Comparison of ENCODE assay signal across 18 mouse cellular contexts in genomic region chr2:113008961-113009740, GRCm38 (mm10).
DNase-seq lines count a peak whose midpoint lies in the region; ATAC-seq and TF ChIP-seq lines count a peak whose summit lies in the region.
"Had no signal": no experiment of that assay in that cellular context is flagged by ENCODE, and none has a peak within 500 bp of the region (broad histone marks: within the 10 kb centered on the region; RNA-seq: fewer than 3 reads in every experiment).

No protein-coding gene starts in this region.

- intact Hi-C loops in left cerebral cortex, postnatal 4 days (cut with DNase I): no loop called here
- intact Hi-C loops in left cerebral cortex, postnatal 36 days (cut with DNase I): no loop called here

- peak; percentile 82 for ATAC-seq in forebrain, embryonic 15.5 days (replicated peaks)
- no peak for ATAC-seq in forebrain, embryonic 11.5 days (replicated peaks; ENCODE audit: low FRiP score)
- peak; percentile 77 for ATAC-seq in forebrain, postnatal 0 days
- ATAC-seq in neural tube, embryonic 15.5 days (ENCODE audit: low FRiP score): no peak; the same call in 1 of the 2 replicates
- ATAC-seq: activated CD4-positive, CD25-positive, alpha-beta regulatory T cell, adult 4 months had no signal

- H3K4me1 ChIP-seq in forebrain, embryonic 15.5 days: peaks cover 9% of the 10 kb centered on the region; the same call in 1 of the 2 replicates
- no peaks in the 10 kb centered on the region for H3K4me1 ChIP-seq in forebrain, embryonic 11.5 days (replicated peaks; ENCODE audit: control insufficient read depth, insufficient read depth, low read length)
- H3K4me1 ChIP-seq in forebrain, postnatal 0 days (ENCODE audit: insufficient read depth): no peaks in the 10 kb centered on the region
- 0 out of 2 replicates have a peak, but pooled peaks cover 3% of the 10 kb centered on the region for H3K4me1 ChIP-seq in neural tube, embryonic 15.5 days
- H3K4me1 ChIP-seq: liver, embryonic 15.5 days had no signal

- 50% methylated on average over 11 of the region's 11 CpGs for WGBS in forebrain, embryonic 15.5 days
- 85% methylated on average over 11 of the region's 11 CpGs for WGBS in forebrain, embryonic 11.5 days
- WGBS in forebrain, postnatal 0 days: 41% methylated on average over 11 of the region's 11 CpGs
- 56% methylated on average over 11 of the region's 11 CpGs for WGBS in neural tube, embryonic 15.5 days

- TF ChIP-seq CTCF in forebrain, postnatal 0 days (IDR thresholded peaks at IDR 0.05; ENCODE audit: low read depth): 0 out of 2 replicates have a peak, but pooled peaks have one; percentile 4

- H3K27ac ChIP-seq in forebrain, embryonic 15.5 days (replicated peaks): peak overlapping the region; percentile 64
- H3K27ac ChIP-seq in forebrain, embryonic 11.5 days (ENCODE audit: low read depth, low read length): no peak overlapping the region
- H3K27ac ChIP-seq in forebrain, postnatal 0 days (ENCODE audit: low read depth, low read length): no peak overlapping the region
- no peak overlapping the region for H3K27ac ChIP-seq in neural tube, embryonic 15.5 days (replicated peaks)
- H3K27ac ChIP-seq: liver, embryonic 15.5 days had no signal

- no peaks in the 10 kb centered on the region for H3K9me3 ChIP-seq in forebrain, embryonic 15.5 days
- no peaks in the 10 kb centered on the region for H3K9me3 ChIP-seq in forebrain, embryonic 11.5 days (ENCODE audit: control insufficient read depth, low read length)
- H3K9me3 ChIP-seq in forebrain, postnatal 0 days (ENCODE audit: low read length): no peaks in the 10 kb centered on the region
- H3K9me3 ChIP-seq in neural tube, embryonic 15.5 days (replicated peaks): no peaks in the 10 kb centered on the region
- H3K9me3 ChIP-seq: liver, embryonic 15.5 days had no signal

- no peaks in the 10 kb centered on the region for H3K27me3 ChIP-seq in forebrain, embryonic 15.5 days
- H3K27me3 ChIP-seq in forebrain, embryonic 11.5 days (ENCODE audit: control insufficient read depth, insufficient read depth, low read length): no peaks in the 10 kb centered on the region
- no peaks in the 10 kb centered on the region for H3K27me3 ChIP-seq in forebrain, postnatal 0 days (ENCODE audit: insufficient read depth, low read length)
- H3K27me3 ChIP-seq in neural tube, embryonic 15.5 days (replicated peaks): no peaks in the 10 kb centered on the region
- H3K27me3 ChIP-seq: liver, embryonic 15.5 days had no signal

- no peaks in the 10 kb centered on the region for H3K36me3 ChIP-seq in forebrain, embryonic 15.5 days
- H3K36me3 ChIP-seq in forebrain, embryonic 11.5 days (ENCODE audit: control insufficient read depth, insufficient read depth, low read length): no peaks in the 10 kb centered on the region
- H3K36me3 ChIP-seq in forebrain, postnatal 0 days (ENCODE audit: insufficient read depth): no peaks in the 10 kb centered on the region
- H3K36me3 ChIP-seq in neural tube, embryonic 15.5 days: no peaks in the 10 kb centered on the region
- H3K36me3 ChIP-seq: liver, embryonic 15.5 days had no signal

- no peak overlapping the region for H3K4me2 ChIP-seq in forebrain, embryonic 15.5 days (replicated peaks)
- no peak overlapping the region for H3K4me2 ChIP-seq in forebrain, embryonic 11.5 days (ENCODE audit: low read depth, low read length, severe bottlenecking)
- H3K4me2 ChIP-seq in forebrain, postnatal 0 days (ENCODE audit: low read depth): peak overlapping the region; percentile 5; the same call in 1 of the 2 replicates
- peak overlapping the region; percentile 7; the same call in 1 of the 2 replicates for H3K4me2 ChIP-seq in neural tube, embryonic 15.5 days
- H3K4me2 ChIP-seq: liver, embryonic 15.5 days had no signal

- no peak for DNase-seq in forebrain, embryonic 11.5 days (ENCODE audit: low spot score)
- DNase-seq in left cerebral cortex, postnatal 4 days: peak; percentile 5
- DNase-seq in left cerebral cortex, postnatal 36 days (ENCODE audit: low spot score in 2 of 2): no peak
- peak; percentile 69 for DNase-seq in forebrain, postnatal 0 days
- no peak for DNase-seq in T-cell, adult 2 months (ENCODE audit: low spot score)
- DNase-seq: adrenal gland, postnatal 25 days; B cell, adult 2 months; cerebellum, postnatal 25 days; gastrocnemius, postnatal 14 days; kidney, adult 9 months; kidney, postnatal 4 days; lung, postnatal 10 days; right cerebral cortex, adult 18-20 months had no signal

- no peak overlapping the region for H3K9ac ChIP-seq in forebrain, embryonic 15.5 days (replicated peaks)
- H3K9ac ChIP-seq in forebrain, embryonic 11.5 days (ENCODE audit: low read length): no peak overlapping the region
- H3K9ac ChIP-seq in forebrain, postnatal 0 days: no peak overlapping the region
- no peak overlapping the region for H3K9ac ChIP-seq in neural tube, embryonic 15.5 days (replicated peaks)
- H3K9ac ChIP-seq: liver, embryonic 15.5 days had no signal

- H3K4me3 ChIP-seq in forebrain, embryonic 15.5 days: no peak overlapping the region
- H3K4me3 ChIP-seq in forebrain, embryonic 11.5 days (ENCODE audit: low read depth, low read length): no peak overlapping the region
- H3K4me3 ChIP-seq in forebrain, postnatal 0 days (ENCODE audit: low read depth, low read length): no peak overlapping the region
- no peak overlapping the region for H3K4me3 ChIP-seq in neural tube, embryonic 15.5 days (replicated peaks)
- H3K4me3 ChIP-seq: liver, embryonic 15.5 days; myocyte had no signal

Comparison
In these comparisons a context has a peak if more than half of its experiments do, and no peak if none do; other contexts are left out.
1. ATAC-seq: peak in forebrain, embryonic 15.5 days (single experiment) and forebrain, postnatal 0 days (single experiment); none in forebrain, embryonic 11.5 days (single experiment) and neural tube, embryonic 15.5 days (single experiment).
2. H3K4me2 ChIP-seq: peak in forebrain, postnatal 0 days (single experiment) and neural tube, embryonic 15.5 days (single experiment); none in forebrain, embryonic 15.5 days (single experiment) and forebrain, embryonic 11.5 days (single experiment).
3. DNase-seq: peak in left cerebral cortex, postnatal 4 days (single experiment) and forebrain, postnatal 0 days (single experiment); none in forebrain, embryonic 11.5 days (single experiment), left cerebral cortex, postnatal 36 days (0 of 2) and T-cell, adult 2 months (single experiment).